Mouse (Mus musculus) frontal cortex, postnatal 36 days (tissue): ENCODE measurements around the gene Saal1.
"Not testable (repeated sequence)": the region's sequence is repeated elsewhere in the genome, so short reads cannot be mapped to it uniquely, and the experiment has no call there.

Experiments
- DNase-seq, 2 experiments: peaks; one replicate each; pipeline ENCODE4 v3.0.0; 2022; ENCODE audit warnings: low spot score in 2 of 2

Saal1 gene

GRCm38 (mm10) chr7:46710390-46710844 lies at the start of gene Saal1:
Gene Saal1, minus strand, starts transcription at chr7:46710680.
- peak; percentile 78 to 83 for DNase-seq

GRCm38 (mm10) chr7:46751490-46751889 lies 41.0 kb upstream of the Saal1 start, which contains the start of gene Saa2:
Gene Saa2, plus strand, starts transcription at chr7:46751790.
- DNase-seq = no peak

GRCm38 (mm10) chr7:46748459-46748858 lies 38.0 kb upstream of the Saal1 start:
- DNase-seq = no peak

- DNase-seq = no peak
Measured at GRCm38 (mm10) chr7:46746381-46746780, 35.9 kb upstream of the Saal1 start.

GRCm38 (mm10) chr7:46745816-46746215 lies 35.3 kb upstream of the Saal1 start:
- DNase-seq = no peak

- DNase-seq = not testable (repeated sequence)
Measured at GRCm38 (mm10) chr7:46742880-46743279, 32.4 kb upstream of the Saal1 start, which contains the start of gene Saa1. Gene Saa1, minus strand, starts transcription at chr7:46742980.

- DNase-seq = not testable (repeated sequence)
Measured at GRCm38 (mm10) chr7:46740041-46740440, 29.6 kb upstream of the Saal1 start.

GRCm38 (mm10) chr7:46738561-46739460 lies 28.3 kb upstream of the Saal1 start:
- no peak for DNase-seq

- no peak for DNase-seq
Measured at GRCm38 (mm10) chr7:46734983-46735382, 24.5 kb upstream of the Saal1 start.

GRCm38 (mm10) chr7:46732458-46732857 lies 22.0 kb upstream of the Saal1 start, which contains the start of gene Saa4:
Gene Saa4, minus strand, starts transcription at chr7:46732603.
- DNase-seq = no peak

GRCm38 (mm10) chr7:46727584-46727983 lies 17.1 kb upstream of the Saal1 start:
- no peak for DNase-seq

- DNase-seq = peak in 1 of 2 experiments; percentile 17
Measured at GRCm38 (mm10) chr7:46724396-46724795, 13.9 kb upstream of the Saal1 start.

- no peak for DNase-seq
Measured at GRCm38 (mm10) chr7:46723849-46724248, 13.4 kb upstream of the Saal1 start.

- no peak for DNase-seq
Measured at GRCm38 (mm10) chr7:46723354-46723753, 12.9 kb upstream of the Saal1 start.

GRCm38 (mm10) chr7:46720460-46720859 lies 10.0 kb upstream of the Saal1 start:
- DNase-seq = peak in 1 of 2 experiments; percentile 15

- DNase-seq = no peak
Measured at GRCm38 (mm10) chr7:46719526-46719925, 9.0 kb upstream of the Saal1 start.

- DNase-seq = peak in 1 of 2 experiments; percentile 6
Measured at GRCm38 (mm10) chr7:46718591-46719270, 8.3 kb upstream of the Saal1 start.

- peak in 1 of 2 experiments; percentile 14 for DNase-seq
Measured at GRCm38 (mm10) chr7:46716897-46717296, 6.4 kb upstream of the Saal1 start.

- no peak for DNase-seq
Measured at GRCm38 (mm10) chr7:46715600-46715999, 5.1 kb upstream of the Saal1 start, which contains the start of gene Saa3. Gene Saa3, minus strand, starts transcription at chr7:46715700.

- DNase-seq = peak; percentile 38 to 59
Measured at GRCm38 (mm10) chr7:46714518-46714917, 4.0 kb upstream of the Saal1 start.

GRCm38 (mm10) chr7:46712250-46712649 lies 1.8 kb upstream of the Saal1 start:
- no peak for DNase-seq

GRCm38 (mm10) chr7:46700521-46701025 lies 9.9 kb downstream of the Saal1 start:
- no peak for DNase-seq
